Mouse (Mus musculus): ENCODE results near the gene 3110082I17Rik.
A peak's percentile ranks its signal among the peaks of the same experiment; 100 is the strongest.

Gene 3110082I17Rik

GRCm38 (mm10) chr5:139453031-139453430 is 7.3 kb downstream of the 3110082I17Rik start:
- DNase-seq (ENCODE audit: low spot score): no peak

- DNase-seq (ENCODE audit: low spot score): no peak
Observed at GRCm38 (mm10) chr5:139449926-139450325, 10.4 kb downstream of the 3110082I17Rik start.

GRCm38 (mm10) chr5:139449161-139449791 is 11.1 kb downstream of the 3110082I17Rik start:
- DNase-seq (ENCODE audit: low spot score): no peak

GRCm38 (mm10) chr5:139448025-139448424 is 12.3 kb downstream of the 3110082I17Rik start:
- DNase-seq (ENCODE audit: low spot score): no peak

- no peak for DNase-seq (ENCODE audit: low spot score)
Observed at GRCm38 (mm10) chr5:139445258-139445657, 15.1 kb downstream of the 3110082I17Rik start.

GRCm38 (mm10) chr5:139442962-139443361 is 17.4 kb downstream of the 3110082I17Rik start:
- no peak for DNase-seq (ENCODE audit: low spot score)

- no peak for DNase-seq (ENCODE audit: low spot score)
Observed at GRCm38 (mm10) chr5:139442428-139442827, 17.9 kb downstream of the 3110082I17Rik start.

GRCm38 (mm10) chr5:139441726-139442018 is 18.7 kb downstream of the 3110082I17Rik start:
- DNase-seq (ENCODE audit: low spot score): no peak

- DNase-seq (ENCODE audit: low spot score): no peak
Observed at GRCm38 (mm10) chr5:139440926-139441725, 19.2 kb downstream of the 3110082I17Rik start.

- DNase-seq (ENCODE audit: low spot score): no peak
Observed at GRCm38 (mm10) chr5:139440451-139440850, 19.9 kb downstream of the 3110082I17Rik start.

GRCm38 (mm10) chr5:139438440-139438839 is 21.9 kb downstream of the 3110082I17Rik start:
- DNase-seq (ENCODE audit: low spot score): no peak

- DNase-seq (ENCODE audit: low spot score): no peak
Observed at GRCm38 (mm10) chr5:139437769-139438168, 22.6 kb downstream of the 3110082I17Rik start.

GRCm38 (mm10) chr5:139434940-139435339 is 25.4 kb downstream of the 3110082I17Rik start:
- DNase-seq (ENCODE audit: low spot score): no peak

- no peak for DNase-seq (ENCODE audit: low spot score)
Observed at GRCm38 (mm10) chr5:139433842-139434568, 26.3 kb downstream of the 3110082I17Rik start.

GRCm38 (mm10) chr5:139432747-139433508 is 27.4 kb downstream of the 3110082I17Rik start:
- DNase-seq (ENCODE audit: low spot score): no peak

- no peak for DNase-seq (ENCODE audit: low spot score)
Observed at GRCm38 (mm10) chr5:139432333-139432732, 28.0 kb downstream of the 3110082I17Rik start.

GRCm38 (mm10) chr5:139429818-139430341 is 30.4 kb downstream of the 3110082I17Rik start:
- DNase-seq (ENCODE audit: low spot score): no peak

GRCm38 (mm10) chr5:139427989-139428388 is 32.3 kb downstream of the 3110082I17Rik start:
- no peak for DNase-seq (ENCODE audit: low spot score)

GRCm38 (mm10) chr5:139427001-139427400 is 33.3 kb downstream of the 3110082I17Rik start:
- no peak for DNase-seq (ENCODE audit: low spot score)

- DNase-seq (ENCODE audit: low spot score): no peak
Observed at GRCm38 (mm10) chr5:139425198-139425597, 35.1 kb downstream of the 3110082I17Rik start.

- peak; percentile 52 for DNase-seq (ENCODE audit: low spot score)
Observed at GRCm38 (mm10) chr5:139423026-139423865, 37.1 kb downstream of the 3110082I17Rik start, which contains the start of gene Gper1. Gene Gper1, plus strand, starts transcription at chr5:139423151.

Data from ovary, postnatal 14 days (tissue).